Mouse (Mus musculus): ENCODE measurements at regions not wholly inside any gene's neighbourhood (a gene's known extent, or its start where the extent isn't known, plus 50 kb on each side); places are given as distances from the start of the nearest gene placed in this dataset.

- DNase-seq: no peak
Observed at GRCm38 (mm10) chr3:35104884-35105283, 454.7 kb downstream of the Sox2 start.

- DNase-seq: no peak
Observed at GRCm38 (mm10) chr3:35106097-35106496, 455.9 kb downstream of the Sox2 start.

GRCm38 (mm10) chr3:35133477-35133876 is 483.3 kb downstream of the Sox2 start:
- DNase-seq: no peak

GRCm38 (mm10) chr3:35141500-35142220 is 491.5 kb downstream of the Sox2 start:
- peak; percentile 31 for DNase-seq

- no peak for DNase-seq
Observed at GRCm38 (mm10) chr3:35142683-35143082, 492.5 kb downstream of the Sox2 start.

- DNase-seq: no peak
Observed at GRCm38 (mm10) chr3:35145569-35145968, 495.4 kb downstream of the Sox2 start.

GRCm38 (mm10) chr3:35146681-35147080 is 496.5 kb downstream of the Sox2 start:
- DNase-seq: no peak

- DNase-seq: no peak
Observed at GRCm38 (mm10) chr3:35149251-35149691, 499.1 kb downstream of the Sox2 start.

GRCm38 (mm10) chr3:35152191-35152590 is 502.0 kb downstream of the Sox2 start:
- peak; percentile 28 for DNase-seq

- no peak for DNase-seq
Observed at GRCm38 (mm10) chr3:35154266-35154665, 504.1 kb downstream of the Sox2 start.

GRCm38 (mm10) chr3:35168676-35169075 is 518.5 kb downstream of the Sox2 start:
- DNase-seq: no peak

GRCm38 (mm10) chr3:35178759-35179440 is 528.7 kb downstream of the Sox2 start:
- DNase-seq: no peak

- peak; percentile 9 for DNase-seq
Observed at GRCm38 (mm10) chr3:35208526-35208925, 545.4 kb upstream of the Atp11b start.

GRCm38 (mm10) chr3:35219394-35219793 is 534.5 kb upstream of the Atp11b start:
- no peak for DNase-seq

- DNase-seq: no peak
Observed at GRCm38 (mm10) chr3:35221183-35221582, 532.7 kb upstream of the Atp11b start.

- DNase-seq: no peak
Observed at GRCm38 (mm10) chr3:35222251-35222650, 531.7 kb upstream of the Atp11b start.

- peak; percentile 61 for DNase-seq
Observed at GRCm38 (mm10) chr3:35225051-35225701, 528.7 kb upstream of the Atp11b start.

- no peak for DNase-seq
Observed at GRCm38 (mm10) chr3:35225774-35226365, 528.0 kb upstream of the Atp11b start.

- no peak for DNase-seq
Observed at GRCm38 (mm10) chr3:35231158-35231928, 522.6 kb upstream of the Atp11b start.

GRCm38 (mm10) chr3:35232487-35232886 is 521.4 kb upstream of the Atp11b start:
- peak; percentile 47 for DNase-seq

- DNase-seq: no peak
Observed at GRCm38 (mm10) chr3:35235066-35235465, 518.8 kb upstream of the Atp11b start.

- DNase-seq: no peak
Observed at GRCm38 (mm10) chr3:35235772-35236171, 518.1 kb upstream of the Atp11b start.

- DNase-seq: no peak
Observed at GRCm38 (mm10) chr3:35237342-35237741, 516.6 kb upstream of the Atp11b start.
